Mouse (Mus musculus) MEL (cell line): ENCODE data around the gene Misp. TPM values are rescaled to one million over a fixed set of nuclear protein-coding genes. Genes with fewer than 3 reads are reported as not detected.

Experiments
- DNase-seq: peaks from one replicate; pipeline ENCODE4 v3.0.0; 2011; ENCODE audit warnings: low read depth, low spot score
- H3K27ac ChIP-seq: 2 replicates; pipeline ENCODE4 v1.5.1; 2012; ENCODE audit warnings: low read depth, mild to moderate bottlenecking, control low read depth, low read length, moderate library complexity; ENCODE audit not compliant: control insufficient read depth
- H3K27me3 ChIP-seq, 2 experiments: fragments of 150-350 bp in 1 of 2; sonication (generic) in 1 of 2; 2 replicates each; pipeline ENCODE4 v1.6.1; 2012; ENCODE audit warnings: low read length in 2 of 2, mild to moderate bottlenecking in 2 of 2, improper control_type of control experiment in 1 of 2, moderate library complexity in 1 of 2; ENCODE audit not compliant: insufficient read depth in 2 of 2, control insufficient read depth in 1 of 2
- H3K36me3 ChIP-seq, 2 experiments: 2 replicates each; pipeline ENCODE4 v1.6.1; 2012 to 2014; ENCODE audit warnings: low read length in 2 of 2, improper control_type of control experiment in 1 of 2, inconsistent platforms in 1 of 2, mild to moderate bottlenecking in 1 of 2; ENCODE audit not compliant: insufficient read depth in 2 of 2, control insufficient read depth in 1 of 2
- H3K4me1 ChIP-seq, 2 experiments: fragments of 150-350 bp in 1 of 2; sonication (generic) in 1 of 2; 2 replicates each; pipeline ENCODE4 v1.6.1; 2012; ENCODE audit warnings: low read length in 2 of 2, improper control_type of control experiment in 1 of 2, mild to moderate bottlenecking in 1 of 2; ENCODE audit not compliant: insufficient read depth in 2 of 2, control insufficient read depth in 1 of 2
- H3K4me3 ChIP-seq, 2 experiments: fragments of 150-350 bp in 1 of 2; sonication (generic) in 1 of 2; 2 replicates each; pipeline ENCODE4 v1.5.1; 2012; ENCODE audit warnings: low read depth in 2 of 2, low read length in 2 of 2, mild to moderate bottlenecking in 2 of 2, moderate library complexity in 2 of 2, control low read depth in 1 of 2, improper control_type of control experiment in 1 of 2; ENCODE audit not compliant: control insufficient read depth in 1 of 2, insufficient read depth in 1 of 2
- H3K79me2 ChIP-seq: 2 replicates; pipeline ENCODE4 v1.6.1; 2012; ENCODE audit warnings: mild to moderate bottlenecking, low read length, moderate library complexity; ENCODE audit not compliant: control insufficient read depth, poor library complexity, insufficient read depth
- H3K9ac ChIP-seq: 2 replicates; pipeline ENCODE4 v1.6.1; 2012; ENCODE audit warnings: low read depth, mild to moderate bottlenecking, control low read depth, low read length, moderate library complexity; ENCODE audit not compliant: control insufficient read depth, poor library complexity, severe bottlenecking
- H3K9me3 ChIP-seq: fragments of 150-350 bp; sonication (generic); replicated peaks from 2 replicates; pipeline ENCODE4 v1.6.1; 2012; ENCODE audit warnings: mild to moderate bottlenecking, low read length, improper control_type of control experiment, moderate library complexity; ENCODE audit not compliant: insufficient read depth
- BHLHE40 ChIP-seq: IDR thresholded peaks from 2 replicates; pipeline ENCODE4 v1.6.1; 2012; ENCODE audit warnings: low read depth, mild to moderate bottlenecking, inconsistent platforms, low read length, improper control_type of control experiment, borderline replicate concordance
- CHD1 ChIP-seq: IDR thresholded peaks from 2 replicates; pipeline ENCODE4 v1.6.1; 2012; ENCODE audit warnings: low read depth, mild to moderate bottlenecking, inconsistent platforms, low read length, improper control_type of control experiment
- CHD2 ChIP-seq: IDR thresholded peaks from 2 replicates; pipeline ENCODE4 v1.6.1; 2011; ENCODE audit warnings: low read length, improper control_type of control experiment
- CTCF ChIP-seq, 3 experiments: IDR thresholded peaks in 2 of 3; conservative IDR thresholded peaks in 1 of 3; 2 replicates each; pipeline ENCODE4 v1.5.1; 2011 to 2012; ENCODE audit warnings: low read length in 3 of 3, low read depth in 2 of 3, mild to moderate bottlenecking in 2 of 3, improper control_type of control experiment in 1 of 3, inconsistent platforms in 1 of 3, mixed read lengths in 1 of 3, moderate library complexity in 1 of 3; ENCODE audit not compliant: control insufficient read depth in 1 of 3, insufficient read depth in 1 of 3, poor library complexity in 1 of 3, severe bottlenecking in 1 of 3
- E2F4 ChIP-seq: IDR thresholded peaks from 2 replicates; pipeline ENCODE4 v1.6.1; 2011; ENCODE audit warnings: low read depth, low read length, improper control_type of control experiment, borderline replicate concordance
- ELF1 ChIP-seq: IDR thresholded peaks from 2 replicates; pipeline ENCODE4 v1.6.1; 2014; ENCODE audit warnings: low read depth, mild to moderate bottlenecking, inconsistent platforms, low read length, improper control_type of control experiment, moderate library complexity
- JUND ChIP-seq: IDR thresholded peaks from 2 replicates; pipeline ENCODE4 v1.6.1; 2011; ENCODE audit warnings: low read depth, mild to moderate bottlenecking, improper control_type of control experiment, low read length
- MAFK ChIP-seq: IDR thresholded peaks from 2 replicates; pipeline ENCODE4 v1.6.1; 2011; ENCODE audit warnings: low read depth, mild to moderate bottlenecking, low read length, improper control_type of control experiment, borderline replicate concordance
- MAX ChIP-seq: IDR thresholded peaks from 2 replicates; pipeline ENCODE4 v1.6.1; 2011; ENCODE audit warnings: low read length, improper control_type of control experiment
- MAZ ChIP-seq: IDR thresholded peaks from 2 replicates; pipeline ENCODE4 v1.6.1; 2012; ENCODE audit warnings: low read depth, mild to moderate bottlenecking, inconsistent platforms, low read length, improper control_type of control experiment
- MYC ChIP-seq: IDR thresholded peaks from 2 replicates; pipeline ENCODE4 v1.6.1; 2011; ENCODE audit warnings: low read depth, mild to moderate bottlenecking, low read length, improper control_type of control experiment, moderate library complexity
- NELFE ChIP-seq: IDR thresholded peaks from 2 replicates; pipeline ENCODE4 v1.6.1; 2011; ENCODE audit warnings: low read depth, low read length, improper control_type of control experiment
- NRF1 ChIP-seq: IDR thresholded peaks from 2 replicates; pipeline ENCODE4 v1.6.1; 2014; ENCODE audit warnings: low read depth, mild to moderate bottlenecking, inconsistent platforms, low read length, improper control_type of control experiment, moderate library complexity; ENCODE audit not compliant: poor library complexity, insufficient read depth, severe bottlenecking
- POLR2AphosphoS2 ChIP-seq: IDR thresholded peaks from 2 replicates; pipeline ENCODE4 v1.6.1; 2011; ENCODE audit warnings: low read length, improper control_type of control experiment
- POLR2AphosphoS5 ChIP-seq: IDR thresholded peaks from 2 replicates; pipeline ENCODE4 v1.6.1; 2012; ENCODE audit warnings: low read depth, borderline replicate concordance, mild to moderate bottlenecking, inconsistent platforms, low read length, moderate library complexity, mixed read lengths
- RAD21 ChIP-seq: IDR thresholded peaks from 2 replicates; pipeline ENCODE4 v1.6.1; 2011; ENCODE audit warnings: mild to moderate bottlenecking, low read depth, low read length, improper control_type of control experiment
- SIN3A ChIP-seq: IDR thresholded peaks from 2 replicates; pipeline ENCODE4 v1.6.1; 2012; ENCODE audit warnings: low read length, improper control_type of control experiment, inconsistent platforms
- TBP ChIP-seq: IDR thresholded peaks from 2 replicates; pipeline ENCODE4 v1.8.0; 2011; ENCODE audit warnings: low read depth, low read length, improper control_type of control experiment
- TCF12 ChIP-seq: IDR thresholded peaks from 2 replicates; pipeline ENCODE4 v1.6.1; 2014; ENCODE audit warnings: low read depth, mild to moderate bottlenecking, inconsistent platforms, low read length, improper control_type of control experiment, moderate library complexity
- USF1 ChIP-seq: IDR thresholded peaks from 2 replicates; pipeline ENCODE4 v1.6.1; 2014; ENCODE audit warnings: low read depth, mild to moderate bottlenecking, inconsistent platforms, low read length, improper control_type of control experiment, moderate library complexity
- ZC3H11A ChIP-seq: IDR thresholded peaks from 2 replicates; pipeline ENCODE4 v1.6.1; 2012; ENCODE audit warnings: low read depth, mild to moderate bottlenecking, inconsistent platforms, low read length, improper control_type of control experiment
- ZMIZ1 ChIP-seq: IDR thresholded peaks from 2 replicates; pipeline ENCODE4 v1.6.1; 2012; ENCODE audit warnings: low read depth, mild to moderate bottlenecking, inconsistent platforms, low read length, improper control_type of control experiment, moderate library complexity
- polyA plus RNA-seq, 2 experiments: library from polyadenylated mRNA; stranded (reverse) in 1 of 2; unstranded in 1 of 2; fragments of >175 nt in 1 of 2; fragments of >200 nt in 1 of 2; gene quantifications; 2 replicates each; pipeline versions ENCODE4 v1.2.1 to v1.2.4; 2012; ENCODE audit warnings: low replicate concordance in 2 of 2, low read depth in 1 of 2; ENCODE audit not compliant: insufficient read length in 2 of 2, insufficient read depth in 1 of 2, missing spikeins in 1 of 2
- total RNA-seq: library from RNA; depleted of rRNA; stranded (reverse); fragments of 300-350 nt; gene quantifications from 2 replicates; pipeline ENCODE4 v1.2.3, GENCODE M21; 2012

Gene Misp
- total and polyA plus RNA-seq, 3 experiments: not detected

DNA sequence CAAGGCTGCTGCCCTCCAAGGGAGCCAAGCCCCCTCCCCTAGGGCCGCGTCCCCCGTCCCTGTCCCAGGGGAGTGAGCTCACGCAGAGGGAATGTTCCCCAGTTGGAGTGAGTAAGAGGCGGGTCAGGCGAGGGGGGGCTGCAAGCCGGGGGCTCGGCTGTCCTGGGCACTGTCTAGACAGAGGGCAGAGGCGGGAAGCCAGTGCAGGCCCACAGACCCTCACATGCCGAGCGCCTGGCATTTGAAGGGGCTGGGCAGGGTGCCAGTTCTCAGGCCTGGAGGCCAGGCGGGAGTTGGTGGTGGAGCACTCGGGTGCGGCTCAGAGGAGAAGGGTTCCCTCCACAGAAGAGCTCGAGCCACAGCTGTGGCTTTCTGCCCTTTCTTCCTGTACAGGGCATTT lies 42.8 kb upstream of the Misp start:
- H3K4me1 ChIP-seq: peaks cover 0 to 8% of the 10 kb centered on the region in 2 experiments; a peak in 1 of 4 replicates
- H3K27me3 ChIP-seq: no peaks in the 10 kb centered on the region
- TF ChIP-seq CHD2 (no peak), MAX (no peak), MAFK (no peak), CTCF (IDR thresholded peaks at IDR 0.05 in 2 of 3, conservative IDR thresholded peaks at IDR 0.05 in 1 of 3; ENCODE audit: control insufficient read depth in 1 of 3, insufficient read depth in 1 of 3, low read depth in 2 of 3, low read length in 3 of 3, poor library complexity in 1 of 3, severe bottlenecking in 1 of 3) (no peak), E2F4 (no peak), POLR2AphosphoS2 (no peak)
- H3K79me2 ChIP-seq: no peaks in the 10 kb centered on the region
- no peak for DNase-seq
- H3K27ac ChIP-seq: no peak overlapping the region
- no peaks in the 10 kb centered on the region for H3K36me3 ChIP-seq
- no peak overlapping the region for H3K9ac ChIP-seq
- H3K4me3 ChIP-seq: peak overlapping the region in 1 of 2 experiments; percentile 72; a peak in 1 of 4 replicates
- H3K9me3 ChIP-seq: no peaks in the 10 kb centered on the region

DNA sequence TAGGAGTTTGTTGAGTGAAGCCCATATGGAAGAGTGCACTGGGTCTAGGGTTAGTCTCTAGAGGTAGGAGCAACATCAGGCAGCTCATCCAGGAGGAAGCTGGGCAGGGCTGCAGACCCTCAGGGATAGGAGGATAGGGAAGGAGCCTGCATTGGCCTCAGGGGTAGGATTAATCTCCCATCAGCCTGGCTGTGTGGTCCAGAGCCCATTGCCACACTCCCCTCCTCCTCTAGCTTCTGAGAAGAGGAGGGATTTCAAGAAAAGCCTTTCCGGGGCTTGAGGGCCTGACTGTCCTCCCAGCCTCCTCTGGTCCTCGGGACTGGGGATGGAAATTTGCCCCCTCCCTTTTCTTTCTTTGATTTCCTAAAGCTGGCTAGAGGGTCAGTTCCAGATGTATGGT lies 41.6 kb upstream of the Misp start:
- Histone ChIP-seq H3K9ac (no peak overlapping the region), H3K27me3 (no peaks in the 10 kb centered on the region)
- no peak for TF ChIP-seq USF1
- TF ChIP-seq MAX: no peak
- no peak for TF ChIP-seq NELFE
- TF ChIP-seq MYC: no peak
- no peak for TF ChIP-seq CHD1
- no peak for TF ChIP-seq RAD21
- TF ChIP-seq NRF1: no peak
- TF ChIP-seq MAZ: no peak
- no peak for TF ChIP-seq ZMIZ1
- TF ChIP-seq MAFK: no peak
- no peak for TF ChIP-seq BHLHE40
- no peak for TF ChIP-seq TCF12
- no peak for TF ChIP-seq SIN3A
- no peak for TF ChIP-seq TBP
- TF ChIP-seq POLR2AphosphoS5: no peak
- no peak for TF ChIP-seq ZC3H11A
- no peak for TF ChIP-seq JUND
- no peak for TF ChIP-seq CTCF (IDR thresholded peaks at IDR 0.05 in 2 of 3, conservative IDR thresholded peaks at IDR 0.05 in 1 of 3; ENCODE audit: control insufficient read depth in 1 of 3, insufficient read depth in 1 of 3, low read depth in 2 of 3, low read length in 3 of 3, poor library complexity in 1 of 3, severe bottlenecking in 1 of 3)
- TF ChIP-seq ELF1: no peak
- TF ChIP-seq, all 39 proteins: peak for 0
- Histone ChIP-seq H3K79me2 (no peaks in the 10 kb centered on the region), H3K36me3 (no peaks in the 10 kb centered on the region), H3K4me1 (peaks cover 0 to 8% of the 10 kb centered on the region in 2 experiments; a peak in 1 of 4 replicates), H3K9me3 (no peaks in the 10 kb centered on the region), H3K4me3 (no peak overlapping the region), H3K27ac (no peak overlapping the region)
- no peak for DNase-seq
